Mouse (Mus musculus): ENCODE data around the gene Atg14. TPM values are rescaled to one million over a fixed set of nuclear protein-coding genes. Genes with fewer than 3 reads are reported as not detected.

Atg14 gene
- 2.5 and 5.4 TPM in 2 replicates for polyA plus RNA-seq (2012; rRNA removed; ENCODE audit: low replicate concordance)

GRCm38 (mm10) chr14:47570549-47570948 is at the start of gene Atg14:
Atg14 (minus strand) TSS chr14:47570649.

Other genes starting within 250 kb of the Atg14 start
- gene Lgals3, start 202.9 kb downstream of the Atg14 start, polyA plus RNA-seq (2012; rRNA removed; ENCODE audit: low replicate concordance) = 616 and 1,560 TPM in 2 replicates
- 0.75 and 1.2 TPM in 2 replicates for gene Dlgap5, start 152.2 kb downstream of the Atg14 start, polyA plus RNA-seq (2012; rRNA removed; ENCODE audit: low replicate concordance)
- gene Fbxo34, start 120.2 kb downstream of the Atg14 start, polyA plus RNA-seq (2012; rRNA removed; ENCODE audit: low replicate concordance) = 10.6 and 20.4 TPM in 2 replicates
- 0.59 and 0.98 TPM in 2 replicates for gene Ktn1, start 77.8 kb upstream of the Atg14 start, polyA plus RNA-seq (2012; rRNA removed; ENCODE audit: low replicate concordance)